Mouse (Mus musculus): Measurements from ENCODE around the gene B2m. TPM values are rescaled to one million over a fixed set of nuclear protein-coding genes. Genes with fewer than 3 reads are reported as not detected.

The B2m gene
- polyA plus RNA-seq, 1 experiment, result 119 TPM

DNA sequence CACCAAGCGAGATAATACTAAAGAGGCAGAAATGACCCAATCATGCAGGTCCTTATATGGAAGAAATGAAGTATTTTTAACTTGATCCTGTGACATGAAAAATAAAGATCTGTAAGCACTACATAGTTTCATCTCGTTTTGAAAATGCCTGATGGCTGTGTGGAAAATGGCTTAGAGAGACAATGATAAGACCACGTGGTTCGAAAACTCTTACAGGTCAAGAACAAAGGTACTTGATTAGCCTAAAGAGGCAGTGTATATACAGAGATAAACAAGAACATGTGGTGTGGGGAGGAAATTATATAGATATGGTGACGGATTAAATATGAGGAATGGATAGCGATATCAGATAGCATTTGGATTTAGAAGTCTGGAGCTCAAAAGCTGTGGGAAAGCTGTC is 23.8 kb downstream of the B2m start:
- TF ChIP-seq POLR2A (IDR thresholded peaks at IDR 0.05; ENCODE audit: insufficient read depth, low read length) (no peak), CTCF (IDR thresholded peaks at IDR 0.05; ENCODE audit: low read depth, low read length) (no peak), EP300 (IDR thresholded peaks at IDR 0.05; ENCODE audit: insufficient read depth, low read depth, low read length) (no peak)
- Histone ChIP-seq H3K27ac (ENCODE audit: insufficient read depth, low read length) (no peak overlapping the region), H3K36me3 (ENCODE audit: control insufficient read depth, insufficient read depth, low read length, poor library complexity, severe bottlenecking) (no peaks in the 10 kb centered on the region), H3K4me3 (ENCODE audit: low read depth, low read length) (no peak overlapping the region), H3K9me3 (replicated peaks; ENCODE audit: control insufficient read depth, insufficient read depth, low read length, poor library complexity, severe bottlenecking) (no peaks in the 10 kb centered on the region), H3K27me3 (ENCODE audit: control insufficient read depth, insufficient read depth, low read length, poor library complexity, severe bottlenecking) (no peaks in the 10 kb centered on the region), H3K4me1 (ENCODE audit: control insufficient read depth, insufficient read depth, low read length) (no peaks in the 10 kb centered on the region), H3K9ac (ENCODE audit: low read depth, poor library complexity, severe bottlenecking) (no peak overlapping the region)

GRCm38 (mm10) chr2:122172188-122172587 is 24.7 kb downstream of the B2m start:
- Histone ChIP-seq H3K9ac (ENCODE audit: low read depth, poor library complexity, severe bottlenecking) (no peak overlapping the region), H3K27ac (ENCODE audit: insufficient read depth, low read length) (no peak overlapping the region), H3K4me1 (ENCODE audit: control insufficient read depth, insufficient read depth, low read length) (no peaks in the 10 kb centered on the region), H3K36me3 (ENCODE audit: control insufficient read depth, insufficient read depth, low read length, poor library complexity, severe bottlenecking) (no peaks in the 10 kb centered on the region), H3K27me3 (ENCODE audit: control insufficient read depth, insufficient read depth, low read length, poor library complexity, severe bottlenecking) (no peaks in the 10 kb centered on the region), H3K4me3 (ENCODE audit: low read depth, low read length) (no peak overlapping the region), H3K9me3 (replicated peaks; ENCODE audit: control insufficient read depth, insufficient read depth, low read length, poor library complexity, severe bottlenecking) (no peaks in the 10 kb centered on the region)
- no peak for TF ChIP-seq EP300 (IDR thresholded peaks at IDR 0.05; ENCODE audit: insufficient read depth, low read depth, low read length)
- TF ChIP-seq CTCF (IDR thresholded peaks at IDR 0.05; ENCODE audit: low read depth, low read length), result no peak
- TF ChIP-seq POLR2A (IDR thresholded peaks at IDR 0.05; ENCODE audit: insufficient read depth, low read length), result no peak

DNA sequence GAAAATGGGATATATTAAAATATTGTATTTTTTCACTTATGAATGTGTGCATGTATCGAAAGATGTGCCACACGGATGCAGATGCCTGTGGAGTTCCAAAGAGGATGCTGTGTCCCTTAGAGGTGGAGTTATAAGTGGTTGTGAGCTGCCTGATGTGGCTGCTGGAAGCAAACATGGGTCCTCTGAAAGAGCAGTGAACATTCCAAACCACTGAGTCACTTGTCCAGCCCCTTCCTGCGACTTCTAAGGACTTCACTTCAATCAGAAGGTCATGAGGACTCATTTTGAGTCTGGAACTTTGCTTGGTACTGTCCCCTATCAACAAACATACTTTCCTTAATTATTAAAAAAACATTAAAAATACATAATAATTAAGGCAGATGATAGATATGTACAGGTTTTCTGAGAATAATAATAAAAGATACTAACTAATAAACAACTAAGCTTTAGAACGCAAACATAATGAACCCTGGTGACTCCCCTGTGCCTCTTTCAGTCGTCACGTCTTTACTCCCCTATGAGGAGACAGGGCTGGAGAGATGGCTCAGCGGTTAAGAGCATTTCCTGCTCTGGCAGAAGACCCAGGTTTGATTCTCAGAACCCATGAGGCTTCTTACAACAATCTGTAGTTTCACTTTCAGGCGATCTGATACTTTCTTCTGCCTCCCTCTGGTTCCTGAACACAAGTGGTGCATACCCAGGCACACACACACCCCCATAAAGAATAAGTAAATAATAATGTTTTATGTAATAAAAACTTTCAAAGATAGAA is 32.8 kb downstream of the B2m start:
- Histone ChIP-seq H3K27me3 (ENCODE audit: control insufficient read depth, insufficient read depth, low read length, poor library complexity, severe bottlenecking) (no peaks in the 10 kb centered on the region), H3K9ac (ENCODE audit: low read depth, poor library complexity, severe bottlenecking) (no peak overlapping the region), H3K9me3 (replicated peaks; ENCODE audit: control insufficient read depth, insufficient read depth, low read length, poor library complexity, severe bottlenecking) (no peaks in the 10 kb centered on the region), H3K4me3 (ENCODE audit: low read depth, low read length) (no peak overlapping the region), H3K4me1 (ENCODE audit: control insufficient read depth, insufficient read depth, low read length) (no peaks in the 10 kb centered on the region), H3K36me3 (ENCODE audit: control insufficient read depth, insufficient read depth, low read length, poor library complexity, severe bottlenecking) (no peaks in the 10 kb centered on the region), H3K27ac (ENCODE audit: insufficient read depth, low read length) (no peak overlapping the region)
- TF ChIP-seq CTCF (IDR thresholded peaks at IDR 0.05; ENCODE audit: low read depth, low read length) (no peak), POLR2A (IDR thresholded peaks at IDR 0.05; ENCODE audit: insufficient read depth, low read length) (no peak), EP300 (IDR thresholded peaks at IDR 0.05; ENCODE audit: insufficient read depth, low read depth, low read length) (no peak)

GRCm38 (mm10) chr2:122185086-122185485 is 37.6 kb downstream of the B2m start:
- H3K27me3 ChIP-seq (ENCODE audit: control insufficient read depth, insufficient read depth, low read length, poor library complexity, severe bottlenecking), result no peaks in the 10 kb centered on the region
- H3K9ac ChIP-seq (ENCODE audit: low read depth, poor library complexity, severe bottlenecking), result no peak overlapping the region
- no peaks in the 10 kb centered on the region for H3K36me3 ChIP-seq (ENCODE audit: control insufficient read depth, insufficient read depth, low read length, poor library complexity, severe bottlenecking)
- no peaks in the 10 kb centered on the region for H3K9me3 ChIP-seq (replicated peaks; ENCODE audit: control insufficient read depth, insufficient read depth, low read length, poor library complexity, severe bottlenecking)
- no peak for TF ChIP-seq CTCF (IDR thresholded peaks at IDR 0.05; ENCODE audit: low read depth, low read length)
- TF ChIP-seq EP300 (IDR thresholded peaks at IDR 0.05; ENCODE audit: insufficient read depth, low read depth, low read length), result no peak
- TF ChIP-seq POLR2A (IDR thresholded peaks at IDR 0.05; ENCODE audit: insufficient read depth, low read length), result no peak
- H3K27ac ChIP-seq (ENCODE audit: insufficient read depth, low read length), result no peak overlapping the region
- no peaks in the 10 kb centered on the region for H3K4me1 ChIP-seq (ENCODE audit: control insufficient read depth, insufficient read depth, low read length)
- no peak overlapping the region for H3K4me3 ChIP-seq (ENCODE audit: low read depth, low read length)

GRCm38 (mm10) chr2:122186106-122186505 is 38.6 kb downstream of the B2m start, which contains the start of the genes Patl2 and Terb2:
TSS of gene Patl2 (minus strand) at chr2:122186189.
TSS of gene Terb2 (plus strand) at chr2:122186272.
- H3K36me3 ChIP-seq (ENCODE audit: control insufficient read depth, insufficient read depth, low read length, poor library complexity, severe bottlenecking), result no peaks in the 10 kb centered on the region
- H3K4me3 ChIP-seq (ENCODE audit: low read depth, low read length), result peak within 1 kb of the TSS; percentile 15
- no peaks in the 10 kb centered on the region for H3K9me3 ChIP-seq (replicated peaks; ENCODE audit: control insufficient read depth, insufficient read depth, low read length, poor library complexity, severe bottlenecking)
- H3K4me1 ChIP-seq (ENCODE audit: control insufficient read depth, insufficient read depth, low read length), result no peaks in the 10 kb centered on the region
- no peaks in the 10 kb centered on the region for H3K27me3 ChIP-seq (ENCODE audit: control insufficient read depth, insufficient read depth, low read length, poor library complexity, severe bottlenecking)
- H3K27ac ChIP-seq (ENCODE audit: insufficient read depth, low read length), result no peak within 1 kb of the TSS
- no peak within 1 kb of the TSS for H3K9ac ChIP-seq (ENCODE audit: low read depth, poor library complexity, severe bottlenecking)
- no peak for TF ChIP-seq POLR2A (IDR thresholded peaks at IDR 0.05; ENCODE audit: insufficient read depth, low read length)
- no peak for TF ChIP-seq EP300 (IDR thresholded peaks at IDR 0.05; ENCODE audit: insufficient read depth, low read depth, low read length)
- TF ChIP-seq CTCF (IDR thresholded peaks at IDR 0.05; ENCODE audit: low read depth, low read length), result no peak

GRCm38 (mm10) chr2:122186751-122187150 is 39.3 kb downstream of the B2m start:
- Histone ChIP-seq H3K36me3 (ENCODE audit: control insufficient read depth, insufficient read depth, low read length, poor library complexity, severe bottlenecking) (no peaks in the 10 kb centered on the region), H3K9ac (ENCODE audit: low read depth, poor library complexity, severe bottlenecking) (no peak overlapping the region), H3K27me3 (ENCODE audit: control insufficient read depth, insufficient read depth, low read length, poor library complexity, severe bottlenecking) (no peaks in the 10 kb centered on the region), H3K4me1 (ENCODE audit: control insufficient read depth, insufficient read depth, low read length) (no peaks in the 10 kb centered on the region), H3K27ac (ENCODE audit: insufficient read depth, low read length) (no peak overlapping the region), H3K4me3 (ENCODE audit: low read depth, low read length) (no peak overlapping the region), H3K9me3 (replicated peaks; ENCODE audit: control insufficient read depth, insufficient read depth, low read length, poor library complexity, severe bottlenecking) (no peaks in the 10 kb centered on the region)
- TF ChIP-seq EP300 (IDR thresholded peaks at IDR 0.05; ENCODE audit: insufficient read depth, low read depth, low read length) (no peak), CTCF (IDR thresholded peaks at IDR 0.05; ENCODE audit: low read depth, low read length) (no peak), POLR2A (IDR thresholded peaks at IDR 0.05; ENCODE audit: insufficient read depth, low read length) (no peak)

All from ES-Bruce4 (cell line).